Comparison of ENCODE assay signal across 14 mouse cellular contexts in the genomic region with DNA sequence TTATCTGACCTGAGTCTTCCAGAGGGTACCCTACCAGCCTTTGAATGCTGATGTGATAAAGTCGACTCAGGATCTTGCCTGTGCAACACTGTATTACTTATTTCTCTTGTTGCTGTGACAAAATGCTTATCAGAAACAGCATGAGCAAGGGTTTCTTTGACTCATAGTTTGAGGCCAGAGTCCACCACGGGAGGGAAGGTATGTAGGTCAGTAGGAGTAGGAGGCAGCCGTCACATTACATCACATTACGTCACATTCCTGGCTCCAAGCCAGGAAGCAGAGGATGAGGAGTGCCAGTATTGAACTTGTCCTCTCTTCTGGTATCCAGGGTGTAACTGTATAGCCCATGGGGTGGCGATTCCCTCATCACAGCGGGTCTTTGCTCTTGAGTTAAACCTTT.
A peak's percentile ranks its signal among the peaks of the same experiment; 100 is the strongest.
DNase-seq lines count a peak whose midpoint lies in the region; ATAC-seq and TF ChIP-seq lines count a peak whose summit lies in the region.
"Had no signal": no experiment of that assay in that cellular context is flagged by ENCODE, and none has a peak within 500 bp of the region (broad histone marks: within the 10 kb centered on the region; RNA-seq: fewer than 3 reads in every experiment).

No protein-coding gene starts in this region.

- no peaks in the 10 kb centered on the region for H3K4me1 ChIP-seq in kidney, embryonic 15.5 days
- H3K4me1 ChIP-seq in intestine, postnatal 0 days (replicated peaks; ENCODE audit: control insufficient read depth, insufficient read depth, low read length): no peaks in the 10 kb centered on the region
- H3K4me1 ChIP-seq: embryonic facial prominence, embryonic 13.5 days; liver, embryonic 15.5 days; neural tube, embryonic 13.5 days had no signal

- TF ChIP-seq CTCF in intestine, postnatal 0 days (IDR thresholded peaks at IDR 0.05; ENCODE audit: low read depth): no peak

- H3K36me3 ChIP-seq in kidney, embryonic 15.5 days: no peaks in the 10 kb centered on the region
- H3K36me3 ChIP-seq in intestine, postnatal 0 days (ENCODE audit: control insufficient read depth, insufficient read depth): no peaks in the 10 kb centered on the region
- H3K36me3 ChIP-seq: embryonic facial prominence, embryonic 13.5 days; liver, embryonic 15.5 days; neural tube, embryonic 13.5 days had no signal

- no peak overlapping the region for H3K9ac ChIP-seq in kidney, embryonic 15.5 days
- no peak overlapping the region for H3K9ac ChIP-seq in intestine, postnatal 0 days (ENCODE audit: low read depth, low read length)
- H3K9ac ChIP-seq: embryonic facial prominence, embryonic 13.5 days; liver, embryonic 15.5 days; neural tube, embryonic 13.5 days had no signal

- H3K27ac ChIP-seq in kidney, embryonic 15.5 days: no peak overlapping the region
- H3K27ac ChIP-seq in intestine, postnatal 0 days (ENCODE audit: low read depth, low read length): no peak overlapping the region
- H3K27ac ChIP-seq: embryonic facial prominence, embryonic 13.5 days; layer of hippocampus, adult 2 months; liver, embryonic 15.5 days; macrophage; neural tube, embryonic 13.5 days had no signal

- H3K27me3 ChIP-seq in kidney, embryonic 15.5 days: no peaks in the 10 kb centered on the region
- H3K27me3 ChIP-seq in intestine, postnatal 0 days (replicated peaks; ENCODE audit: control insufficient read depth, insufficient read depth, low read length): no peaks in the 10 kb centered on the region
- H3K27me3 ChIP-seq: embryonic facial prominence, embryonic 13.5 days; liver, embryonic 15.5 days; neural tube, embryonic 13.5 days had no signal

- ATAC-seq in kidney, embryonic 15.5 days (replicated peaks; ENCODE audit: low FRiP score): 0 out of 2 replicates have a peak, but pooled peaks have one; percentile 22
- peak; percentile 98 for ATAC-seq in intestine, postnatal 0 days
- ATAC-seq: CD4-positive, CD25-positive, alpha-beta regulatory T cell, adult 4 months had no signal

- WGBS in kidney, embryonic 15.5 days: 60% methylated on average over 6 of the region's 6 CpGs
- WGBS in intestine, postnatal 0 days: 45% methylated on average over 6 of the region's 6 CpGs

- H3K9me3 ChIP-seq in kidney, embryonic 15.5 days (replicated peaks): no peaks in the 10 kb centered on the region
- no peaks in the 10 kb centered on the region for H3K9me3 ChIP-seq in intestine, postnatal 0 days (ENCODE audit: control insufficient read depth)
- H3K9me3 ChIP-seq: embryonic facial prominence, embryonic 13.5 days; liver, embryonic 15.5 days; neural tube, embryonic 13.5 days had no signal

- H3K4me3 ChIP-seq in kidney, embryonic 15.5 days (replicated peaks): no peak overlapping the region
- H3K4me3 ChIP-seq in intestine, postnatal 0 days (ENCODE audit: low read depth, low read length): no peak overlapping the region
- H3K4me3 ChIP-seq: embryonic facial prominence, embryonic 13.5 days; layer of hippocampus, adult 2 months; liver, embryonic 15.5 days; neural tube, embryonic 13.5 days had no signal

- H3K4me2 ChIP-seq in kidney, embryonic 15.5 days: no peak overlapping the region
- no peak overlapping the region for H3K4me2 ChIP-seq in intestine, postnatal 0 days (replicated peaks; ENCODE audit: low read depth)
- H3K4me2 ChIP-seq: embryonic facial prominence, embryonic 13.5 days; liver, embryonic 15.5 days; neural tube, embryonic 13.5 days had no signal

- DNase-seq in kidney, postnatal 25 days: no peak
- peak; percentile 43 for DNase-seq in testis, postnatal 10 days (ENCODE audit: low spot score)
- no peak for DNase-seq in testis, postnatal 14 days (ENCODE audit: low spot score)
- DNase-seq in gastrocnemius, postnatal 10 days: no peak
- no peak for DNase-seq in left cerebral cortex, adult 9 months (ENCODE audit: low spot score in 2 of 2)
- DNase-seq: heart, postnatal 36 days had no signal
